Mouse (Mus musculus) heart, adult 2 months (tissue): ENCODE results near the gene Pacrg. TPM values are rescaled to one million over a fixed set of nuclear protein-coding genes. Genes with fewer than 3 reads are reported as not detected.

Source experiments
- DNase-seq, 2 experiments: peaks; one replicate each; pipeline ENCODE4 v3.0.0; 2021
- H3K27ac ChIP-seq: fragments of 200-600 bp; 2 replicates; pipeline ENCODE4 v1.8.1; 2022
- H3K27me3 ChIP-seq: fragments of 200-500 bp; 2 replicates; pipeline ENCODE4 v1.6.1; 2012; ENCODE audit warnings: mild to moderate bottlenecking, low read length, inconsistent platforms, mixed read lengths; ENCODE audit not compliant: control insufficient read depth, insufficient read depth
- H3K36me3 ChIP-seq: fragments of 200-500 bp; 2 replicates; pipeline ENCODE4 v1.6.1; 2012; ENCODE audit warnings: low read length, inconsistent platforms; ENCODE audit not compliant: control insufficient read depth, insufficient read depth
- H3K4me1 ChIP-seq: fragments of 200-500 bp; 2 replicates; pipeline ENCODE4 v1.6.1; 2011; ENCODE audit warnings: low read length; ENCODE audit not compliant: control insufficient read depth, insufficient read depth
- H3K4me3 ChIP-seq: fragments of 200-600 bp; 2 replicates; pipeline ENCODE4 v1.8.1; 2022
- H3K79me2 ChIP-seq: fragments of 200-500 bp; replicated peaks from 2 replicates; pipeline ENCODE4 v1.6.1; 2012; ENCODE audit warnings: mild to moderate bottlenecking, inconsistent platforms, low read length, moderate library complexity, mixed read lengths; ENCODE audit not compliant: control insufficient read depth, insufficient read depth
- H3K9ac ChIP-seq: fragments of 200-500 bp; 2 replicates; pipeline ENCODE4 v1.6.1; 2012; ENCODE audit warnings: low read depth, mild to moderate bottlenecking, control low read depth, inconsistent platforms, low read length, mixed read lengths
- CTCF ChIP-seq: fragments of 200-600 bp; IDR thresholded peaks from 2 replicates; pipeline ENCODE4 v1.8.1; 2022; ENCODE audit warnings: antibody characterized with exemption, mild to moderate bottlenecking, moderate library complexity
- EP300 ChIP-seq: fragments of 200-500 bp; IDR thresholded peaks from 2 replicates; pipeline ENCODE4 v1.6.1; 2011; ENCODE audit warnings: low read depth, low read length, control low read depth; ENCODE audit not compliant: insufficient read depth
- POLR2A ChIP-seq: fragments of 200-500 bp; IDR thresholded peaks from 2 replicates; pipeline ENCODE4 v1.6.1; 2011; ENCODE audit warnings: mild to moderate bottlenecking, low read depth, low read length, control low read depth; ENCODE audit not compliant: insufficient read depth
- WGBS: fragments of 180-500 bp; shearing (Covaris S2); methylation state at CpG from one replicate; pipeline ENCODE4 v1.1.7; 2018; 5-methylcytosine and 5-hydroxymethylcytosine counted together
- intact Hi-C: fragments of 180-260 bp; cut with DNase I; formaldehyde crosslinking; loops from one replicate; pipeline ENCODE4 v1.15.1; 2025
- polyA plus RNA-seq: library from polyadenylated mRNA; depleted of rRNA; stranded (reverse); fragments of >200 nt; gene quantifications from 2 replicates; pipeline ENCODE4 v1.2.3, GENCODE M21; 2012
- total RNA-seq, 2 experiments: library from RNA; stranded (reverse); gene quantifications; 2 replicates each; pipeline ENCODE4 v1.2.3; 2021

Gene Pacrg
- total and polyA plus RNA-seq, 3 experiments, result 0.45 to 1.0 (median 0.89) TPM

DNA sequence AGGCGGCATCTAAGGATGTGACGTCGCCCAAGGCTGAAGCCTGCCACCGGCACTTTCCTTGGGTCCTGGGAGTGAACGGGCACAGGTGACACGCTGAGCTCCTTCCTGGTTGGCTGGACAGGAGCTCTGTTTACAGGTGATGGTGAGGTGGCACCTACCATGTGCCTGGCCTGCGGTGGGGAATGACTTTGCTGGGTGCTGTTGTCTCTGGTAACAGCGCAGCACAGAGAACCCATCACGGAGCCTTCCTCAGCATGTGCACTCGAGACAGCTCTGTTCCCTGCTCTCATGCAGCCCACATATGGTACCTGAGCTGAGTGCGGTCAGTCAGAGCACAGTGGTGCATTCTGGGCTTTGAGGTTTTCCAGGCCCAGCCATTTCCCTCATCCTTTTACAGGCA is 410.7 kb downstream of the Pacrg start:
- Histone ChIP-seq H3K4me3 (no peak overlapping the region), H3K79me2 (no peaks in the 10 kb centered on the region), H3K9ac (no peak overlapping the region), H3K27ac (no peak overlapping the region), H3K27me3 (no peaks in the 10 kb centered on the region), H3K36me3 (no peaks in the 10 kb centered on the region), H3K4me1 (no peaks in the 10 kb centered on the region)
- intact Hi-C loops, result no loop called here
- 94% methylated on average over 11 of the region's 11 CpGs for WGBS
- no peak for DNase-seq
- TF ChIP-seq EP300 (no peak), CTCF (no peak), POLR2A (no peak)

DNA sequence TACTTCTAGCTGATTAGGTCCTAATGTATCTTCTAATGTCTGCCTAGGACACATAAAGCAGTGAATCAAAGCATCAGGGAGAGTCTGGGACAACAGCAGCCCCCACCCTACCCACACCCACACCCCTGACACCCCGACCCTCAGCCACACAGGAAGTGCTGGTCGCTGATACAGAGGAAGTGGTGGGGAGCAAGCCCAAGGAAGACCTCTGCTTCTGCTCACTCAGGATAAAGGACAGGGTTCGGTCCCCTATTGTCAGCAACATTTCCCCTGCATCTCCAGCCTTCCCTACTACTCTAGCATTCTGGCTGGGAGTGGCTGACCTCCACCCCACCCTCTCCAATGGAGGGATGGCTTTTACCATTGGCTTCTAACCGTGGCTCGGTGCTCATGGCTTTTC is 414.8 kb downstream of the Pacrg start:
- Histone ChIP-seq H3K4me3 (no peak overlapping the region), H3K27ac (no peak overlapping the region), H3K36me3 (no peaks in the 10 kb centered on the region), H3K4me1 (no peaks in the 10 kb centered on the region), H3K27me3 (no peaks in the 10 kb centered on the region), H3K79me2 (no peaks in the 10 kb centered on the region), H3K9ac (no peak overlapping the region)
- peak in 1 of 2 experiments; percentile 9 for DNase-seq
- no peak for TF ChIP-seq POLR2A
- TF ChIP-seq CTCF, result no peak
- no peak for TF ChIP-seq EP300
- 57% methylated on average over 5 of the region's 5 CpGs for WGBS
- intact Hi-C loops, result no loop called here

GRCm38 (mm10) chr17:10417558-10418253 is 422.4 kb downstream of the Pacrg start:
- peaks cover 15% of the 10 kb centered on the region for H3K4me1 ChIP-seq
- no peak for TF ChIP-seq POLR2A
- no peak for TF ChIP-seq CTCF
- TF ChIP-seq EP300, result no peak
- peak in 1 of 2 experiments; percentile 12 for DNase-seq
- no peaks in the 10 kb centered on the region for H3K27me3 ChIP-seq
- H3K27ac ChIP-seq, result peak overlapping the region; percentile 86
- 67% methylated on average over 7 of the region's 7 CpGs for WGBS
- intact Hi-C loops, result no loop called here
- no peak overlapping the region for H3K4me3 ChIP-seq
- no peaks in the 10 kb centered on the region for H3K79me2 ChIP-seq
- no peak overlapping the region for H3K9ac ChIP-seq
- H3K36me3 ChIP-seq, result no peaks in the 10 kb centered on the region

- peak; percentile 26 to 46 for DNase-seq
- H3K4me3 ChIP-seq, result no peak overlapping the region
Observed at GRCm38 (mm10) chr17:10416995-10417394, 423.1 kb downstream of the Pacrg start.

GRCm38 (mm10) chr17:10416101-10416500 is 424.0 kb downstream of the Pacrg start:
- peaks cover 15% of the 10 kb centered on the region for H3K4me1 ChIP-seq
- 98% methylated on average over 4 of the region's 4 CpGs for WGBS
- no peak overlapping the region for H3K4me3 ChIP-seq
- H3K27me3 ChIP-seq, result no peaks in the 10 kb centered on the region
- H3K36me3 ChIP-seq, result no peaks in the 10 kb centered on the region
- H3K27ac ChIP-seq, result peak overlapping the region; percentile 86
- H3K9ac ChIP-seq, result no peak overlapping the region
- DNase-seq, result no peak
- intact Hi-C loops, result no loop called here
- H3K79me2 ChIP-seq, result no peaks in the 10 kb centered on the region
- TF ChIP-seq POLR2A (no peak), EP300 (no peak), CTCF (no peak)

More at GRCm38 (mm10) chr17:10416995-10417394, 423.1 kb downstream of the Pacrg start:
- Histone ChIP-seq H3K36me3 (no peaks in the 10 kb centered on the region), H3K4me1 (peaks cover 15% of the 10 kb centered on the region), H3K79me2 (no peaks in the 10 kb centered on the region), H3K27me3 (no peaks in the 10 kb centered on the region), H3K27ac (peak overlapping the region; percentile 86), H3K9ac (no peak overlapping the region)
- WGBS, result 47% methylated on average over 4 of the region's 4 CpGs
- intact Hi-C loops, result no loop called here
- TF ChIP-seq EP300 (peak; percentile 89), POLR2A (no peak)

DNA sequence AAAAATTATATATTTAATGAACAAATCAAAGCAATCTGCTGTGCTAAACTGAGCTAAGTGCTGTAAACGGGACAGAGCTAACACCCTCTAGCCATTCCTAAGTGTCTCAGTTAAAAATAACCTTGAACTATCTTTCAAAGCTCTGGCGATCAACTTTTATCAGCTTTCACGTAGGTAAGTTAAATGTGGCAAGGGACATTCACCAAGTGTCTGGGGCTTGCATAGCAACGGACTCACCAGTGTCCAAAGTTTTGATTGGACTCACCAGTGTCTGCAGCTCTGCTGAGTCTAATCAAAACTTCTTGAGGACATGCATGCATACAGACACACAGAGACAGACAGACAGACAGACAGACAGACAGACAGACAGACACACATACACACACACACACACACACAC is 425.7 kb downstream of the Pacrg start:
- H3K4me1 ChIP-seq, result peaks cover 15% of the 10 kb centered on the region
- H3K9ac ChIP-seq, result no peak overlapping the region
- no peaks in the 10 kb centered on the region for H3K79me2 ChIP-seq
- H3K4me3 ChIP-seq, result no peak overlapping the region
- DNase-seq, result peak; percentile 17 to 55
- H3K36me3 ChIP-seq, result no peaks in the 10 kb centered on the region
- TF ChIP-seq POLR2A (no peak), CTCF (no peak), EP300 (no peak)
- intact Hi-C loops, result loop anchor here (5.0 kb wide), 1 partner anchor 92 kb away; no protein-coding TSS in a partner anchor
- WGBS, result 44% methylated on average over 4 of the region's 4 CpGs
- H3K27ac ChIP-seq, result peak overlapping the region; percentile 86
- no peaks in the 10 kb centered on the region for H3K27me3 ChIP-seq
